In the genomic region with DNA sequence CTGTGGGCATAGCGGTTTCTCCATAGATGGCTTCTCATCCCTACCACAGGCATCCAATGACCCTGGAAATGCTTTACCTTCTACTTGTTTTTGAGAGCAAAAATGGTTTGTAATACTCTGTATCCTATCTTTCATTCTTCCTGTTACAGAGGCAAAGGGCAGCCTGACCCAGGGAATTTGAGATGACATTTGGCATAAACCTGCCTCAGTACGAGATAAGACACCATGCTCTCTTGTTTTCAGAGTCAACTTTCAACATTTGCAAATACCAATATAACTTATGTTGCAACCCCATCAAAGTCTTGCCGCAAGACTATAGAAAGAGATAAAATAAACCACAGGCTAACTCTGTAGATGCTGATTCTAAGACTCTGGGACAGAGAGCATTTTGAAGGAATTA, we compare ENCODE assay signal across 21 mouse cellular contexts.
"Had no signal": no experiment of that assay in that cellular context is flagged by ENCODE, and none has a peak within 500 bp of the region (broad histone marks: within the 10 kb centered on the region; RNA-seq: fewer than 3 reads in every experiment).

No protein-coding gene starts in this region.

- H3K4me3 ChIP-seq: kidney, embryonic 15.5 days; limb, embryonic 12.5 days; limb, embryonic 15.5 days; liver, embryonic 15.5 days; midbrain, embryonic 12.5 days; midbrain, embryonic 15.5 days; neural tube, embryonic 12.5 days; neural tube, embryonic 15.5 days had no signal

- DNase-seq: kidney, adult 18-20 months; left cerebral cortex, postnatal 4 days; right cerebral cortex, adult 18-20 months; right cerebral cortex, postnatal 14 days; right cerebral cortex, postnatal 4 days; thymus, adult 2 months; thymus, postnatal 14 days; thymus, postnatal 4 days had no signal

- H3K27ac ChIP-seq: limb, embryonic 12.5 days; limb, embryonic 15.5 days; liver, embryonic 15.5 days; macrophage; midbrain, embryonic 12.5 days; midbrain, embryonic 15.5 days; neural tube, embryonic 12.5 days; neural tube, embryonic 15.5 days; stomach, postnatal 0 days had no signal

- H3K9ac ChIP-seq: kidney, embryonic 15.5 days; limb, embryonic 12.5 days; limb, embryonic 15.5 days; liver, embryonic 15.5 days; lung, embryonic 14.5 days; midbrain, embryonic 12.5 days; midbrain, embryonic 15.5 days; neural tube, embryonic 12.5 days; neural tube, embryonic 15.5 days had no signal

- H3K4me2 ChIP-seq: kidney, embryonic 15.5 days; limb, embryonic 12.5 days; limb, embryonic 15.5 days; liver, embryonic 15.5 days; lung, embryonic 14.5 days; midbrain, embryonic 12.5 days; midbrain, embryonic 15.5 days; neural tube, embryonic 12.5 days; neural tube, embryonic 15.5 days had no signal

- H3K9me3 ChIP-seq: kidney, embryonic 15.5 days; limb, embryonic 12.5 days; limb, embryonic 15.5 days; liver, embryonic 15.5 days; midbrain, embryonic 12.5 days; midbrain, embryonic 15.5 days; neural tube, embryonic 12.5 days; neural tube, embryonic 15.5 days had no signal

- H3K27me3 ChIP-seq: kidney, embryonic 15.5 days; limb, embryonic 12.5 days; limb, embryonic 15.5 days; liver, embryonic 15.5 days; midbrain, embryonic 12.5 days; midbrain, embryonic 15.5 days; neural tube, embryonic 12.5 days; neural tube, embryonic 15.5 days had no signal

- ATAC-seq: intestine, embryonic 16.5 days; lung, postnatal 0 days; midbrain, embryonic 15.5 days had no signal

- H3K4me1 ChIP-seq: kidney, embryonic 15.5 days; limb, embryonic 12.5 days; limb, embryonic 15.5 days; liver, embryonic 15.5 days; midbrain, embryonic 12.5 days; midbrain, embryonic 15.5 days; neural tube, embryonic 12.5 days; neural tube, embryonic 15.5 days had no signal

- H3K36me3 ChIP-seq: kidney, embryonic 15.5 days; limb, embryonic 12.5 days; limb, embryonic 15.5 days; liver, embryonic 15.5 days; midbrain, embryonic 12.5 days; midbrain, embryonic 15.5 days; neural tube, embryonic 12.5 days; neural tube, embryonic 15.5 days had no signal
